Comparison of ENCODE assay signal across 9 mouse cellular contexts in the genomic region with DNA sequence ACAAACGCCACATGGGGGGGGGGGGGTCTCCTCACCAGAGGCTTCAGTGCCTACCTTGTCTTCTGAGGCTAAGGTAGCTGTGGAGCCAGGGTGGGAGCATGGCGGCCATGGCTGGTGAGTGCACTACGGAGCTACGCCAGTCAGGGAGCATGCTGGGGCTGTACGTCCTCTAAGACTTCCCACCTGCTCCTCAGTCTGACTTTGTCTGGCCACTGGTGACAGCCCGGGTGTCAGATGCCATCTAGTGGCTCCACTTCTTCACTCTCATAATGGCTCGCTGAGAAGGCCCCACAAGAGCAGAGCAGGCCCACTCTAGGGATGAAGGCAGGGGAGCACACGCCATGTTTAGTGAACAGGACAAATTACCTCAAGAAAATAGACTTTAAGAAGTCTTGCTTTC. TPM values are rescaled to one million over a fixed set of nuclear protein-coding genes. Genes with fewer than 3 reads are reported as not detected.
A peak's percentile ranks its signal among the peaks of the same experiment; 100 is the strongest.
DNase-seq lines count a peak whose midpoint lies in the region; ATAC-seq and TF ChIP-seq lines count a peak whose summit lies in the region.
"Had no signal": no experiment of that assay in that cellular context is flagged by ENCODE, and none has a peak within 500 bp of the region (broad histone marks: within the 10 kb centered on the region; RNA-seq: fewer than 3 reads in every experiment).

No protein-coding gene starts in this region.

- ATAC-seq in frontal cortex, adult (ENCODE audit: low TSS enrichment): peak; percentile 55; the same call in 1 of the 2 replicates
- peak; percentile 41; the same call in 1 of the 2 replicates for ATAC-seq in heart, embryonic 13.5 days (ENCODE audit: extremely low read depth, insufficient number of reproducible peaks, low FRiP score, low TSS enrichment)
- ATAC-seq: Patski had no signal

- no peak overlapping the region for H3K9ac ChIP-seq in heart, embryonic 13.5 days

- H3K4me3 ChIP-seq in cerebellum, adult 2 months (replicated peaks; ENCODE audit: insufficient read depth, low read depth, low read length): no peak overlapping the region
- H3K4me3 ChIP-seq in heart, embryonic 13.5 days: no peak overlapping the region

- TF ChIP-seq CTCF in cerebellum, adult 2 months (IDR thresholded peaks at IDR 0.05; ENCODE audit: borderline replicate concordance, insufficient read depth, low read depth, low read length): peak; percentile 68

- WGBS in cerebellum, adult 2 months: 31% methylated on average over 8 of the region's 8 CpGs
- 58% methylated on average over 8 of the region's 8 CpGs for WGBS in heart, embryonic 13.5 days

- H3K36me3 ChIP-seq in heart, embryonic 13.5 days: peaks cover 94% of the 10 kb centered on the region

- no peak for DNase-seq in frontal cortex, postnatal 10 days (ENCODE audit: low spot score in 2 of 2)
- peak; percentile 38 for DNase-seq in 416B (ENCODE audit: low read depth)
- DNase-seq in cerebellum, adult 2 months: peak; percentile 45 to 52
- peak; percentile 35 to 45 for DNase-seq in layer of hippocampus, postnatal 14 days (ENCODE audit: low spot score in 2 of 2)
- DNase-seq in naive thymus-derived CD4-positive, alpha-beta T cell, adult 2 months (ENCODE audit: low read depth): peak; percentile 57
- no peak for DNase-seq in B cell, adult 2 months

- no peaks in the 10 kb centered on the region for H3K9me3 ChIP-seq in heart, embryonic 13.5 days

- no peaks in the 10 kb centered on the region for H3K27me3 ChIP-seq in cerebellum, adult 2 months (ENCODE audit: control insufficient read depth, insufficient read depth, low read length)
- H3K27me3 ChIP-seq in heart, embryonic 13.5 days (replicated peaks): no peaks in the 10 kb centered on the region
- H3K27me3 ChIP-seq: Patski had no signal

- peaks cover 11% of the 10 kb centered on the region; the same call in 1 of the 2 replicates for H3K4me1 ChIP-seq in cerebellum, adult 2 months (ENCODE audit: control insufficient read depth, insufficient read depth, low read length)
- no peaks in the 10 kb centered on the region for H3K4me1 ChIP-seq in heart, embryonic 13.5 days

- no peak for TF ChIP-seq POLR2A in cerebellum, adult 2 months (IDR thresholded peaks at IDR 0.05; ENCODE audit: borderline replicate concordance, insufficient read depth, low read length)

- no peak overlapping the region for H3K4me2 ChIP-seq in heart, embryonic 13.5 days

- H3K27ac ChIP-seq in cerebellum, adult 2 months (ENCODE audit: insufficient read depth, low read length): no peak overlapping the region
- no peak overlapping the region for H3K27ac ChIP-seq in heart, embryonic 13.5 days (replicated peaks)

RNA-seq across cellular contexts. Expression of gene N4bp1, which starts 41.2 kb away (rescaled TPM):
- 20.2 and 20.5 TPM in 2 replicates for polyA plus RNA-seq in cerebellum, adult 2 months (2012; rRNA removed)
- polyA plus RNA-seq in heart, embryonic 13.5 days (2015; fragmentation: Nextera tagmentation; extraction: Ambion mirVana): 6.2 and 6.7 TPM in 2 replicates
- 10 to 100 TPM; 24.8 to 27.5 TPM for total RNA-seq in layer of hippocampus, postnatal 14 days (2021)

Comparison
In these comparisons a context has a peak if more than half of its experiments do, and no peak if none do; other contexts are left out.
1. DNase-seq: peak in 416B (single experiment), cerebellum, adult 2 months (2 of 2), layer of hippocampus, postnatal 14 days (2 of 2) and naive thymus-derived CD4-positive, alpha-beta T cell, adult 2 months (single experiment); none in frontal cortex, postnatal 10 days (0 of 2) and B cell, adult 2 months (0 of 2).